22 mouse cellular contexts compared by ENCODE assay signal in genomic region chr4:59728839-59729238, GRCm38 (mm10).
DNase-seq lines count a peak whose midpoint lies in the region; ATAC-seq lines count a peak whose summit lies in the region.
"Had no signal": no experiment of that assay in that cellular context is flagged by ENCODE, and none has a peak within 500 bp of the region (broad histone marks: within the 10 kb centered on the region; RNA-seq: fewer than 3 reads in every experiment).

No protein-coding gene starts in this region.

- no peaks in the 10 kb centered on the region for H3K36me3 ChIP-seq in megakaryocyte, embryonic 14.5 days (replicated peaks; ENCODE audit: low read length)
- no peaks in the 10 kb centered on the region for H3K36me3 ChIP-seq in limb, embryonic 10.5 days
- H3K36me3 ChIP-seq: embryonic facial prominence, embryonic 13.5 days; forebrain, embryonic 12.5 days; heart, embryonic 10.5 days; hindbrain, embryonic 12.5 days had no signal

- H3K27me3 ChIP-seq in megakaryocyte, embryonic 14.5 days (replicated peaks) = no peaks in the 10 kb centered on the region
- no peaks in the 10 kb centered on the region for H3K27me3 ChIP-seq in limb, embryonic 10.5 days (ENCODE audit: low read depth, poor library complexity, severe bottlenecking)
- H3K27me3 ChIP-seq: embryonic facial prominence, embryonic 13.5 days; forebrain, embryonic 12.5 days; hindbrain, embryonic 12.5 days; Patski had no signal

- 92% methylated on average over 2 of the region's 2 CpGs for WGBS in limb, embryonic 10.5 days

- peak; percentile 8 for DNase-seq in adipocyte (ENCODE audit: low spot score)
- peak; percentile 9 to 27 for DNase-seq in natural killer cell, adult 2 months (ENCODE audit: low spot score in 2 of 2)
- DNase-seq in limb, embryonic 10.5 days (ENCODE audit: low spot score) = no peak
- DNase-seq in lung, postnatal 36 days = no peak
- no peak for DNase-seq in kidney, adult 9 months
- DNase-seq: adrenal gland, adult 8-10 months; cerebellum, adult 11 months; cerebellum, adult 8-10 months; cerebellum, postnatal 14 days; gastrocnemius, postnatal 10 days; heart, adult 18-20 months; heart, postnatal 10 days; heart, postnatal 4 days had no signal

- peaks cover 12% of the 10 kb centered on the region; the same call in 1 of the 2 replicates for H3K4me1 ChIP-seq in megakaryocyte, embryonic 14.5 days
- peaks cover 6% of the 10 kb centered on the region; the same call in 1 of the 2 replicates for H3K4me1 ChIP-seq in limb, embryonic 10.5 days
- H3K4me1 ChIP-seq: heart, embryonic 10.5 days had no signal

- ATAC-seq in megakaryocyte, adult 5-6 weeks (ENCODE audit: poor library complexity, severe bottlenecking) = no peak
- ATAC-seq: forebrain, embryonic 16.5 days; hindbrain, postnatal 0 days; Patski had no signal

- H3K27ac ChIP-seq in limb, embryonic 10.5 days = no peak overlapping the region
- H3K27ac ChIP-seq: embryonic facial prominence, embryonic 13.5 days; forebrain, embryonic 12.5 days; heart, embryonic 10.5 days; hindbrain, embryonic 12.5 days; hindbrain, postnatal 0 days had no signal

- no peaks in the 10 kb centered on the region for H3K9me3 ChIP-seq in megakaryocyte, embryonic 14.5 days
- H3K9me3 ChIP-seq in limb, embryonic 10.5 days (replicated peaks) = no peaks in the 10 kb centered on the region
- H3K9me3 ChIP-seq: embryonic facial prominence, embryonic 13.5 days; forebrain, embryonic 12.5 days; heart, embryonic 10.5 days; hindbrain, embryonic 12.5 days had no signal

- H3K4me3 ChIP-seq in megakaryocyte, embryonic 14.5 days (replicated peaks) = peak overlapping the region; percentile 66
- H3K4me3 ChIP-seq in limb, embryonic 10.5 days = no peak overlapping the region
- H3K4me3 ChIP-seq: embryonic facial prominence, embryonic 13.5 days; forebrain, embryonic 12.5 days; heart, embryonic 10.5 days; hindbrain, embryonic 12.5 days had no signal

Comparison
In these comparisons a context has a peak if more than half of its experiments do, and no peak if none do; other contexts are left out.
1. DNase-seq: peak in adipocyte (single experiment) and natural killer cell, adult 2 months (2 of 2); none in limb, embryonic 10.5 days (single experiment), lung, postnatal 36 days (single experiment) and kidney, adult 9 months (single experiment).